Comparison of ENCODE assay signal across 33 mouse cellular contexts in genomic region chr15:99567371-99567770, GRCm38 (mm10). TPM values are rescaled to one million over a fixed set of nuclear protein-coding genes. Genes with fewer than 3 reads are reported as not detected.
A peak's percentile ranks its signal among the peaks of the same experiment; 100 is the strongest.
DNase-seq lines count a peak whose midpoint lies in the region; ATAC-seq lines count a peak whose summit lies in the region.
"Had no signal": no experiment of that assay in that cellular context is flagged by ENCODE, and none has a peak within 500 bp of the region (broad histone marks: within the 10 kb centered on the region; RNA-seq: fewer than 3 reads in every experiment).

No protein-coding gene starts in this region.

- H3K9me3 ChIP-seq in hindbrain, embryonic 10.5 days = no peaks in the 10 kb centered on the region
- H3K9me3 ChIP-seq in hindbrain, embryonic 11.5 days (ENCODE audit: control insufficient read depth, low read length) = no peaks in the 10 kb centered on the region
- H3K9me3 ChIP-seq in kidney, embryonic 15.5 days (replicated peaks) = no peaks in the 10 kb centered on the region
- no peaks in the 10 kb centered on the region for H3K9me3 ChIP-seq in lung, embryonic 16.5 days (ENCODE audit: control insufficient read depth, low read length)
- H3K9me3 ChIP-seq: forebrain, embryonic 10.5 days; forebrain, embryonic 15.5 days; heart, embryonic 10.5 days; heart, embryonic 15.5 days; hindbrain, embryonic 13.5 days; liver, embryonic 15.5 days; midbrain, embryonic 10.5 days; midbrain, embryonic 15.5 days; neural tube, embryonic 15.5 days; stomach, embryonic 15.5 days had no signal

- ATAC-seq in hindbrain, embryonic 11.5 days (ENCODE audit: low FRiP score) = no peak
- ATAC-seq in kidney, embryonic 15.5 days (replicated peaks; ENCODE audit: low FRiP score) = no peak
- 0 out of 2 replicates have a peak, but pooled peaks have one; percentile 32 for ATAC-seq in lung, embryonic 16.5 days (ENCODE audit: low read depth)
- ATAC-seq: forebrain, embryonic 15.5 days; intestine, embryonic 16.5 days; midbrain, embryonic 15.5 days had no signal

- H3K4me1 ChIP-seq in hindbrain, embryonic 10.5 days (replicated peaks) = peaks cover 39% of the 10 kb centered on the region
- H3K4me1 ChIP-seq in hindbrain, embryonic 11.5 days (replicated peaks; ENCODE audit: control insufficient read depth, insufficient read depth, low read length) = no peaks in the 10 kb centered on the region
- H3K4me1 ChIP-seq in kidney, embryonic 15.5 days = peaks cover 12% of the 10 kb centered on the region; the same call in 1 of the 2 replicates
- peaks cover 4% of the 10 kb centered on the region for H3K4me1 ChIP-seq in lung, embryonic 16.5 days (replicated peaks; ENCODE audit: control insufficient read depth, insufficient read depth, low read length)
- H3K4me1 ChIP-seq: forebrain, embryonic 15.5 days; heart, embryonic 15.5 days; liver, embryonic 15.5 days; midbrain, embryonic 15.5 days; neural tube, embryonic 15.5 days; stomach, embryonic 15.5 days had no signal

- 73% methylated on average over 4 of the region's 4 CpGs for WGBS in hindbrain, embryonic 10.5 days
- WGBS in hindbrain, embryonic 11.5 days = 75% methylated on average over 4 of the region's 4 CpGs
- WGBS in kidney, embryonic 15.5 days = 74% methylated on average over 4 of the region's 4 CpGs
- WGBS in lung, embryonic 16.5 days = 53% methylated on average over 4 of the region's 4 CpGs

- H3K4me3 ChIP-seq in hindbrain, embryonic 10.5 days = no peak overlapping the region
- H3K4me3 ChIP-seq in hindbrain, embryonic 11.5 days (ENCODE audit: low read depth, low read length) = no peak overlapping the region
- H3K4me3 ChIP-seq in kidney, embryonic 15.5 days (replicated peaks) = no peak overlapping the region
- H3K4me3 ChIP-seq in lung, embryonic 16.5 days (ENCODE audit: low read length) = no peak overlapping the region
- H3K4me3 ChIP-seq: embryonic facial prominence, embryonic 12.5 days; forebrain, embryonic 10.5 days; forebrain, embryonic 15.5 days; heart, embryonic 10.5 days; heart, embryonic 15.5 days; hindbrain, embryonic 13.5 days; liver, embryonic 15.5 days; midbrain, embryonic 10.5 days; midbrain, embryonic 15.5 days; neural tube, embryonic 15.5 days; stomach, embryonic 15.5 days had no signal

- H3K9ac ChIP-seq in hindbrain, embryonic 11.5 days (ENCODE audit: low read depth, low read length) = no peak overlapping the region
- no peak overlapping the region for H3K9ac ChIP-seq in kidney, embryonic 15.5 days
- H3K9ac ChIP-seq in lung, embryonic 16.5 days (ENCODE audit: low read length) = no peak overlapping the region
- H3K9ac ChIP-seq: embryonic facial prominence, embryonic 12.5 days; forebrain, embryonic 15.5 days; heart, embryonic 15.5 days; hindbrain, embryonic 13.5 days; liver, embryonic 15.5 days; midbrain, embryonic 15.5 days; neural tube, embryonic 15.5 days; stomach, embryonic 15.5 days had no signal

- no peak for DNase-seq in hindbrain, embryonic 10.5 days (ENCODE audit: low spot score)
- no peak for DNase-seq in hindbrain, embryonic 11.5 days (ENCODE audit: low spot score)
- DNase-seq in kidney, postnatal 36 days = peak; percentile 33 to 53
- DNase-seq in lung, postnatal 4 days = no peak
- peak; percentile 36 for DNase-seq in yolk sac, embryonic 10.5 days (ENCODE audit: low spot score)
- DNase-seq in testis, postnatal 14 days (ENCODE audit: low spot score) = no peak
- DNase-seq: adrenal gland, postnatal 10 days; cerebellum, adult 9-10 months; cerebellum, postnatal 36 days; gastrocnemius, postnatal 25 days; heart, adult 11 months; kidney, postnatal 4 days; layer of hippocampus, postnatal 36 days; left cerebral cortex, postnatal 4 days; right cerebral cortex, postnatal 25 days; thymus, adult 18-20 months; thymus, postnatal 25 days had no signal

- H3K27ac ChIP-seq in hindbrain, embryonic 10.5 days = 0 out of 2 replicates have a peak overlapping the region, but pooled peaks have one; percentile 23
- no peak overlapping the region for H3K27ac ChIP-seq in hindbrain, embryonic 11.5 days (ENCODE audit: low read depth, low read length)
- no peak overlapping the region for H3K27ac ChIP-seq in kidney, embryonic 15.5 days
- H3K27ac ChIP-seq in lung, embryonic 16.5 days (ENCODE audit: low read length) = no peak overlapping the region; the same call in 1 of the 2 replicates
- H3K27ac ChIP-seq: embryonic facial prominence, embryonic 12.5 days; forebrain, embryonic 10.5 days; forebrain, embryonic 15.5 days; heart, embryonic 10.5 days; heart, embryonic 15.5 days; hindbrain, embryonic 13.5 days; liver, embryonic 15.5 days; midbrain, embryonic 10.5 days; midbrain, embryonic 15.5 days; neural tube, embryonic 15.5 days; stomach, embryonic 15.5 days had no signal

- no peaks in the 10 kb centered on the region; the same call in 1 of the 2 replicates for H3K27me3 ChIP-seq in hindbrain, embryonic 10.5 days (ENCODE audit: insufficient read depth, poor library complexity, severe bottlenecking)
- H3K27me3 ChIP-seq in hindbrain, embryonic 11.5 days (ENCODE audit: control insufficient read depth, insufficient read depth, low read length) = no peaks in the 10 kb centered on the region
- 0 out of 2 replicates have a peak, but pooled peaks cover 2% of the 10 kb centered on the region for H3K27me3 ChIP-seq in kidney, embryonic 15.5 days
- no peaks in the 10 kb centered on the region for H3K27me3 ChIP-seq in lung, embryonic 16.5 days (ENCODE audit: control insufficient read depth, insufficient read depth, low read depth, low read length)
- H3K27me3 ChIP-seq: forebrain, embryonic 15.5 days; liver, embryonic 15.5 days; neural tube, embryonic 15.5 days had no signal

- no peaks in the 10 kb centered on the region for H3K36me3 ChIP-seq in hindbrain, embryonic 10.5 days
- H3K36me3 ChIP-seq in hindbrain, embryonic 11.5 days (ENCODE audit: control insufficient read depth, insufficient read depth, low read length) = no peaks in the 10 kb centered on the region
- H3K36me3 ChIP-seq in kidney, embryonic 15.5 days = no peaks in the 10 kb centered on the region
- H3K36me3 ChIP-seq in lung, embryonic 16.5 days (ENCODE audit: control insufficient read depth, insufficient read depth, low read length) = no peaks in the 10 kb centered on the region
- H3K36me3 ChIP-seq: embryonic facial prominence, embryonic 12.5 days; forebrain, embryonic 10.5 days; forebrain, embryonic 15.5 days; heart, embryonic 10.5 days; heart, embryonic 15.5 days; hindbrain, embryonic 13.5 days; liver, embryonic 15.5 days; midbrain, embryonic 10.5 days; midbrain, embryonic 15.5 days; neural tube, embryonic 15.5 days; stomach, embryonic 15.5 days had no signal

- H3K4me2 ChIP-seq in hindbrain, embryonic 11.5 days (replicated peaks; ENCODE audit: low read depth, low read length) = no peak overlapping the region
- H3K4me2 ChIP-seq in kidney, embryonic 15.5 days = no peak overlapping the region
- no peak overlapping the region for H3K4me2 ChIP-seq in lung, embryonic 16.5 days (ENCODE audit: low read depth, low read length)
- H3K4me2 ChIP-seq: embryonic facial prominence, embryonic 12.5 days; forebrain, embryonic 15.5 days; heart, embryonic 15.5 days; hindbrain, embryonic 13.5 days; liver, embryonic 15.5 days; midbrain, embryonic 15.5 days; neural tube, embryonic 15.5 days; stomach, embryonic 15.5 days had no signal

RNA-seq across cellular contexts. Expression of gene Aqp2, which starts 11.5 kb away (rescaled TPM):
- not detected in 2 replicates for polyA plus RNA-seq in hindbrain, embryonic 10.5 days (2016; fragmentation: Nextera tagmentation; extraction: Ambion mirVana)
- not detected in 2 replicates for polyA plus RNA-seq in hindbrain, embryonic 11.5 days (2014; fragmentation: Nextera tagmentation; extraction: Ambion mirVana)
- polyA plus RNA-seq in kidney, embryonic 15.5 days (2015; fragmentation: Nextera tagmentation; extraction: Ambion mirVana) = 42.5 and 66.2 TPM in 2 replicates
- not detected in 2 replicates for polyA plus RNA-seq in lung, embryonic 16.5 days (2015; fragmentation: Nextera tagmentation; extraction: Ambion mirVana)
- polyA plus RNA-seq: embryonic facial prominence, embryonic 12.5 days; forebrain, embryonic 10.5 days; forebrain, embryonic 15.5 days; heart, embryonic 15.5 days; hindbrain, embryonic 13.5 days; intestine, embryonic 16.5 days; limb, embryonic 14.5 days; liver, embryonic 15.5 days; midbrain, embryonic 10.5 days; midbrain, embryonic 15.5 days; neural tube, embryonic 15.5 days; stomach, embryonic 15.5 days had no signal

RNA-seq across cellular contexts. Expression of gene Aqp5, which starts 23.2 kb away (rescaled TPM):
- 0.46 and 1.6 TPM in 2 replicates for polyA plus RNA-seq in hindbrain, embryonic 10.5 days (2016; fragmentation: Nextera tagmentation; extraction: Ambion mirVana)
- 0.28 and 0.36 TPM in 2 replicates for polyA plus RNA-seq in hindbrain, embryonic 11.5 days (2014; fragmentation: Nextera tagmentation; extraction: Ambion mirVana)
- 1.5 and 2.6 TPM in 2 replicates for polyA plus RNA-seq in kidney, embryonic 15.5 days (2015; fragmentation: Nextera tagmentation; extraction: Ambion mirVana)
- polyA plus RNA-seq in lung, embryonic 16.5 days (2015; fragmentation: Nextera tagmentation; extraction: Ambion mirVana) = 1.8 and 3.2 TPM in 2 replicates
- polyA plus RNA-seq: forebrain, embryonic 10.5 days; forebrain, embryonic 15.5 days; midbrain, embryonic 10.5 days had no signal

RNA-seq across cellular contexts. Expression of gene Aqp6, which starts 33.8 kb away (rescaled TPM):
- polyA plus RNA-seq in hindbrain, embryonic 10.5 days (2016; fragmentation: Nextera tagmentation; extraction: Ambion mirVana) = 0.35 and 0.90 TPM in 2 replicates
- 1.0 and 1.7 TPM in 2 replicates for polyA plus RNA-seq in hindbrain, embryonic 11.5 days (2014; fragmentation: Nextera tagmentation; extraction: Ambion mirVana)
- 0.08 TPM in 1 of 2 replicates, not detected in the other for polyA plus RNA-seq in kidney, embryonic 15.5 days (2015; fragmentation: Nextera tagmentation; extraction: Ambion mirVana)
- polyA plus RNA-seq in lung, embryonic 16.5 days (2015; fragmentation: Nextera tagmentation; extraction: Ambion mirVana) = not detected in 2 replicates
- polyA plus RNA-seq: C2C12; forebrain, embryonic 10.5 days; forebrain, embryonic 15.5 days; heart, embryonic 10.5 days; heart, embryonic 15.5 days; intestine, embryonic 16.5 days; liver, embryonic 15.5 days; midbrain, embryonic 10.5 days; stomach, embryonic 15.5 days had no signal

RNA-seq across cellular contexts. Expression of gene Faim2, which starts 39.4 kb away (rescaled TPM):
- 0.63 and 1.1 TPM in 2 replicates for polyA plus RNA-seq in hindbrain, embryonic 10.5 days (2016; fragmentation: Nextera tagmentation; extraction: Ambion mirVana)
- 0.97 and 2.3 TPM in 2 replicates for polyA plus RNA-seq in hindbrain, embryonic 11.5 days (2014; fragmentation: Nextera tagmentation; extraction: Ambion mirVana)
- polyA plus RNA-seq in kidney, embryonic 15.5 days (2015; fragmentation: Nextera tagmentation; extraction: Ambion mirVana) = 0.30 and 1.1 TPM in 2 replicates
- 0.93 and 0.94 TPM in 2 replicates for polyA plus RNA-seq in lung, embryonic 16.5 days (2015; fragmentation: Nextera tagmentation; extraction: Ambion mirVana)

Comparison
In these comparisons a context has a peak if more than half of its experiments do, and no peak if none do; other contexts are left out.
1. DNase-seq: peak in kidney, postnatal 36 days (2 of 2) and yolk sac, embryonic 10.5 days (single experiment); none in hindbrain, embryonic 10.5 days (single experiment), hindbrain, embryonic 11.5 days (single experiment), lung, postnatal 4 days (0 of 2) and testis, postnatal 14 days (single experiment).
2. RNA of gene Aqp2, which starts 11.5 kb away (polyA plus RNA-seq): 42.5 to 66.2 TPM in kidney, embryonic 15.5 days; not detected in lung, embryonic 16.5 days, not detected in hindbrain, embryonic 10.5 days and not detected in hindbrain, embryonic 11.5 days; every median in the first group is over 10 times any median in the second.